Mouse (Mus musculus) Muller cell, postnatal 12 days (primary cell): ENCODE measurements at regions not wholly inside any gene's neighbourhood (a gene's known extent, or its start where the extent isn't known, plus 50 kb on each side); places are given as distances from the start of the nearest gene placed in this dataset.

Source experiments
- DNase-seq: peaks from one replicate; pipeline ENCODE4 v3.0.0-alpha.2; 2015; ENCODE audit errors: inconsistent ontology term

- no peak for DNase-seq
Measured at GRCm38 (mm10) chr6:135433753-135434152, 71.4 kb downstream of the Emp1 start.

GRCm38 (mm10) chr6:135436315-135436714 lies 74.0 kb downstream of the Emp1 start:
- DNase-seq, result no peak

DNA sequence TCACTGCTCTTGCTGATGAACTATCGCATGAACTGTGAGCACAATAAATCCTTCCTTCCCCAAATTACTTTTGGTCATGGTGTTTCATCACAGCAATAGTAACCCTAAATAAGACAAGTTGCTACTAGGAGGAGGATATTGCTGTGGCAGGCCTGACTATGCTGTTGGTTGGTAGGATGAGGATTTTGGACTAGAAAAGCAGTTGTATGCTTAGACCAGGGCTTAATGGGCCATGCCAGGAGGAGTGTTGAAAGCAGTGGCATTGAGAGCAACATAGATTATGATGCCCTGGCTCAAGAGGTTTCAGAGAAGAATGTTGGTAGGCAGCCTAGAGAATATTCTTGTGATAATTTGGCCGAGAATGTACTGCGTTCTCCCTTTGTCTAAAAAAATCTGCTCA lies 75.9 kb downstream of the Emp1 start:
- no peak for DNase-seq

DNA sequence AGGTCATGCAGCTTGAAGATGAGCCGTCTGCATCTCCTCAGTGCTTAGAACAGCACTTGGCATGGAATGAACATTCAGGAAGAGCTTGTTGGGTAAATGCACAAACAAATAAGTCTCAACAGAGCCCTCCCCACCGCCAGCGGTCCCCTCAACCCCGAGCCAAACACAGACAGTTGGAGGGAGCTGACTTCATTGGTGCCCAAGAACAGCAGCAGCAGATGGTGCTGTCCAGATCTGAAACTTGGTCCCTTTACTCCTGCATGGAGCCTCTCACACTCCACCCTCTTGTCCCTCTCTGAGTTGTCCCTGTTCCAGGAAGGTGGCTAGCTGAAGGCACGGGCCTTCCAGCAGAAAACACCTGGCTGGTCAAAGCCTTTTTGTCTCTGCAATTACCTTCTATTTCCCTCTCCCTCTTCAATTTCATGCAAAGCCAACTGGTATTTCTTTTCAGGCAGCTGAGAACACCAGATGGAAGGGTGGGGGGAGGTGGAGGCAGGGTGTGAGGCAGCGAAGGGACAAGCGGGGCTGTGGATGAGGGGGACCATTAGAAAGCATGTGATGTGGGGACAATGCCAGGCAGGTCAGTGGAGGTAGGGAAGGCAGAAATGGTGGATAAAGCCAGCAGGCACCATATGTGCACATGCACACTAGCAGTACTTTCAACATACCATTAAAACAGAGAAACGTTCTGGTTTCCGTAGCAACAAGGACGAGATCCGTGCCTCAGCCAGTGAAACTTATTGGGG lies 79.0 kb downstream of the Emp1 start:
- DNase-seq, result no peak

- DNase-seq, result peak; percentile 76
Measured at GRCm38 (mm10) chr6:135444661-135445060, 82.3 kb downstream of the Emp1 start.

- no peak for DNase-seq
Measured at GRCm38 (mm10) chr6:135445070-135445469, 82.7 kb downstream of the Emp1 start.

- DNase-seq, result no peak
Measured at GRCm38 (mm10) chr6:135447801-135448200, 85.5 kb downstream of the Emp1 start.

DNA sequence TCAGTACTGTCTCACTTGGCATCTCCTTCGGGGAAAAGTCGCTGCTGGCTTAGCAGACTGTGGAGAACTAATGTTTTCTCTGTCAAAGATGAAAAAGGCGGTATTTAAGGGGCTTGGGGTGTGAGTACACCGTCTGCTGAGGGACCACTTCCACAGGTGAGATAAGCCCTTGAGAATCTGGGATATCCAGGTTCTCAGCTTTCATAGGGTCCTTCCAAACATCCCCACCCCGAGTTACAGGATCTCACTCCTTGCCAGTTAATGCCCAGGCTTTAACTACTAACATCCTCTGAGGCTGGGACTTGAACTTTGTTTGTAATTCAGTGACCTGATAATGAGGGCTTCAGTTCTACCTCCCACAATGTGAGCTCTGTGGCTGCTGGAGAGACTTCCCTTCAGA lies 86.9 kb downstream of the Emp1 start:
- DNase-seq, result no peak

DNA sequence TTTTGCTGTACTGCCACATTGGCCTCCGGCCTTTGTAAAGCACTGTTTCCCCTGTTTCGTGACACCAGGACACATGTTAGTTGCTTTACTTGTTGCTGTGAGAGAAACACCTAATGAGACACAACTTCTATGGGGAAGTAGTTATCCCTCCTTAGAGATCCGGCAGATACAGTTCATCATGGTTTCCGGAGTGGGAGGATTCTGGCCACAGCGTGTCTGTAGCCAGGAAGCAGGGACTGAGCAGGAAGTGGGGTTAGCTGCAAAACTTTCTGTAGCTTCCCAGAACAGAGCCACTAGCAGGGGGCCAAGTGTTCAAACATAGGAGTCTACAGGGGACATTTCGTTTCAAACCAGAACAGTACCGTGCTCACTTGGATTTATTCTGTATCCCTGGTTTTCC lies 88.2 kb downstream of the Emp1 start:
- DNase-seq, result no peak

- DNase-seq, result no peak
Measured at GRCm38 (mm10) chr6:135451165-135451797, 88.9 kb downstream of the Emp1 start.

DNA sequence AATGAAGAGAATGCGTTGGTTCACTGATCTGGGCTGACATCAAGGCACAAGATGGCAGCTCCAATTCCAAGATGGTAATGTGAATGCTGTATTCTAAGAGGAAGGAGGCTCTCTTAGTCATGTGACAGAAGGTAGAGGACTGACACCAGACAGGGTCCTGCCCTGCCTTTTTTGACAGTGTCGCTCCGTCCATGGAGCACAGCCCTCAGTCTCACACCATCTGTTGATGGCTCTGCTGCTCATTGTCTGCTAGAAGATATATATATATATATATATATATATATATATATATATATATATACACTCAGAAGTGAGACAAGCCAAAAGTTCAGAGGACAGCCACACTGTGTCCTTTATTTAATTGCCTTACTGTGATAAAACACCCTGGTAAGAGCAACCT lies 90.7 kb downstream of the Emp1 start:
- DNase-seq, result no peak

- DNase-seq, result no peak
Measured at GRCm38 (mm10) chr6:135472495-135472894, 110.2 kb downstream of the Emp1 start.

DNA sequence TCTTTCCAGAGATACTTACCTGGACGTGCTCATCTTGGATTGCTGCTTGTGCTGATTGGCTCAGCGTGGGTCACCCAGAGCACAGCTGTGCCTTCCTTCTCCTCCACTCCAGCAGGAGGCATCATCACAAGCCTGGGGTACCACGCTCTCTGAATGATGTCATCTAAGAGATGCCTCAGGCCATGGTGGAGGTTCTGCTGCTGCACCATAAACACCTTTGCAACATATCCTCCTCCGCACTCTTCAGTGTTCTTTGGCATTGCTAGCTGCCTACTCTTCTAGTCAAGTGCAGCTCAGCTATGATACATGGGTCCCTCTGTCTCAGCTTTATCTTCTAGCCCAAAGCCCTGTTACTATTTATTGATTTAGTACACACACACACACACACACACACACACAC lies 110.8 kb downstream of the Emp1 start:
- no peak for DNase-seq

DNA sequence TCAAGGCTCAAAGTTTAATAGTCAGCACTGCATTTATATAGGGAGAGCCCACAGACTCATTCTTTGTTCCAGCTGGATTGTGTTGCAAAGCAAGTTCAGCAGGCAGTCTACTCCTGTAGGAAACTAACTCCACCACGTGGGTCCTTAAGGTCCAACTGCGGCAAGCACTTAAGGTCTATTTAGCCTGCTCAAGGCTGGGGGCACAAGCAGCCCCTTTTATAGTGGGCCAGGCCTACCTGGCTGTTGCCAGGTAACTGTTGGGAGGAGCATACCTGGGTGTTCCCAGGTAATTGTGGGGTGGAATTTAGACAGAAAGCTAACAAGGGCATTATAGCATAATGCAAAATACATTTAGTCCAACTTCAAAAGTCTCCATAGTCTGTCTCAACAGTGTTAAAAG lies 126.5 kb downstream of the Emp1 start:
- DNase-seq, result no peak

GRCm38 (mm10) chr6:135493983-135494382 lies 131.6 kb downstream of the Emp1 start:
- DNase-seq, result no peak

DNA sequence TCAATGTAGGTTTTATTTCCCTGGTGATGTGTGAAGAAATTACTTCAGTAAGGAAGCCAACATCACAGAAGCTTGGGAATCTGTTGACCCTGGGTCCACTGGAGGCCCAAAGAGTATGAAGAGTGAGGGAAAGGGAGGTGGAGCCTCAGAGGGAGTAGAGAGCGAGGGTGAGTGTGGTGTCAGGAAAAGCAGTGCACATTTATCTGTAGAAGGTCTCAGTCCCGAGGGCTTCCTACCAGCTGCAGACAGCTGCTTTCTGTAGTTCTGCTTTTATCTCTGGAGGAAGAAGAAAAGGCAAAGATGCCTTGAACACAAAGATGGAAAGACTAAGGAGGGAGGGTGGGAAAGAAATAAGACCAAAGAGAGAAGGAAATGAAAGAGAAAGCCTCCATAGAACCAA lies 133.5 kb downstream of the Emp1 start:
- no peak for DNase-seq

- no peak for DNase-seq
Measured at GRCm38 (mm10) chr6:135498592-135498991, 136.2 kb downstream of the Emp1 start.

DNA sequence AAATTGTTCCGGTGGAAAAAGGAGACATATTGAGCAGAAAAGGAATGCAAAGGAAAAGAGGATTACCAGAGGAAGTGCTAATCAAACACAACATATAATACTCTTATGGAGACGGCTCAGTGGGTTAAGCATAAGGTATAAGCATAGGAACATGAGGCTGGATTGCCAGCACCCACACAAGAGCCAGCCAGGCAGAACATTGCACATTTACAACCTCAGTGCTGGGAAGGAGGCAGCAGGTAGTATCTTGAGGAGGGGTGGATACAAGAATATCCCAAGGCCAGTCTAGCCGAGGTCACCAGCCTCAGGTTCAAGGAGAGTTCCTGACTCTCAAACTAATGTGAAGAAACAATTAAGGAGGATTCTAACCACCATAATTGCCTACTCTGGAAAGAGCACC lies 138.0 kb downstream of the Emp1 start:
- no peak for DNase-seq

DNA sequence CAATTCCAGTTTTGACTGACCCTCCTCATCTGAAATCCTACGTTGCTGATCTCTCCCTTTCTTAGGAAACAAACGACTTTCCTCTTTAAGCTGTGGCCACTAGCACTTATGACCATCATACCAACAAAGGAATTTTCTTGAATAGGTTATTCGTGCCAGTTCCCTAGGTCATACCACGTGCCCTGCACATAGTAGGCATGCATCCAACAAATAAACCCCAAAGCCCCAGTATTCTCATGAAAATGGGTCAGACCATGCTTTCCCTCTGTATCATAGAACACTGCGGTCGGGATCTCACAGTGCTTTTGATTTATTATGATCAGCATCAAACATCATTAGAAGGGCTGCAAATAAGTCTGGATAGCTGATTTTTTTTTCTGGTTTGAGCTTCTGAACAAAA lies 139.4 kb downstream of the Emp1 start:
- DNase-seq, result peak; percentile 66

- no peak for DNase-seq
Measured at GRCm38 (mm10) chr6:135502405-135502804, 140.1 kb downstream of the Emp1 start.

GRCm38 (mm10) chr6:135518710-135519437 lies 156.5 kb downstream of the Emp1 start:
- no peak for DNase-seq

GRCm38 (mm10) chr6:135519438-135519803 lies 157.1 kb downstream of the Emp1 start:
- DNase-seq, result no peak

DNA sequence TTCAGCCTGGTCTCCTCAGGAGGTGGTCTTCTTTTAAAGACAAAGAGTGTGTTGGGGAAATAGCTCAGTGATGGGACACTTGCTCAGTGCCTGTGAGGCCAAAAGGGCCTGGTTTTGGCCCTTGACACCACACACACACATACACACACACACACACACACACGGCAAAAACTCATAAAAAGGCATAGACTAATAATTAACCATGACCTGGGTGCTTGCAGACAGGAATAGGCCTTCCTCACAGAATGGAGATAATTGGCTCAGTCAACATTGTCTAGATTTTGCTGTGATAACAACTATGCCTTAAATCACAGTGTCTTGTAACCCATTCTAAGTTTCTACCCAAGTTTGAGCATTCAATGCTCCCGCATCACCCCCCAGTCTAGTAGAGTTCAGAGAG lies 158.5 kb downstream of the Emp1 start:
- DNase-seq, result no peak
